Mouse (Mus musculus) pancreas, adult 10 weeks (tissue): Measurements from ENCODE around the gene Col13a1. TPM values are rescaled to one million over a fixed set of nuclear protein-coding genes. Genes with fewer than 3 reads are reported as not detected.

ENCODE experiments used
- polyA plus RNA-seq: library from polyadenylated mRNA; stranded (reverse); fragments of 350-450 nt; fragmentation: Illumina TruSeq; extraction: RNeasy Lipid Tissue Mini Kit (QIAGEN cat#74804); gene quantifications from one replicate; pipeline ENCODE4 v1.2.3, GENCODE M21; 2015; ENCODE audit warnings: low read depth, low replicate concordance; ENCODE audit not compliant: insufficient read depth

Gene Col13a1
- 9.8 TPM for polyA plus RNA-seq

DNA sequence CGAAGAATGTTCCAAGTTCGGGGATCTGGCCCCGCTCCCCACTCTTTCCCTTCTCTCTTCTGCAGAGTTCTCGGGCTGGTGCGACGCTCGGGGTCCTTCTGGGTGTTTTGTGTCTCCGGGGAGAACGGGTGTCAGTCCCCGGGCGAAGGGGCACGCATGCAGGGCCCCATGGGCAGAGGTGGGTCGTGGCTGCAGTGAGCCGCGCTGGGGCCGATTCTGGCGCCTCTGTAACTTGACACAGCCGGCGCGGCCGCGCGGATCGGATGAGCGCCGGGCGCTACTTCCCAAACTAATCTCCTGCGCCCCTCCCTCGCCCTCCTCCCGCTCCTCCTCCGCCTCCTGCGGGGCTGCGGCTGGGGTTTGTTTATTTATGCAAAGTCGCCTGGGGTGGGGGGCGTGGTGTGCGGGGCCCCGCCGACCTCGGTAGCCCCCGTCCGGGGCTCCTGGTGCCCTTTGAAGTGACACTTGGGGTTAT is at the start of gene Col13a1:
Gene Col13a1, minus strand, starts transcription at position 243 of the 475 bp plus-strand sequence.

Other genes with a start within 250 kb of the Col13a1 start
- gene H2afy2, start 195.0 kb downstream of the Col13a1 start, polyA plus RNA-seq, result 3.0 TPM
- 0.54 TPM for gene Neurog3, start 154.0 kb upstream of the Col13a1 start, polyA plus RNA-seq
- 4.4 TPM for gene Fam241b, start 164.8 kb upstream of the Col13a1 start, polyA plus RNA-seq